Mouse (Mus musculus) brain, embryonic 14.5 days (tissue): Measurements from ENCODE around the gene Abcc4.

Source experiments
- CTCF ChIP-seq: fragments of 200-500 bp; IDR thresholded peaks from 2 replicates; pipeline ENCODE4 v1.5.1; 2012; ENCODE audit warnings: inconsistent platforms, mild to moderate bottlenecking, moderate library complexity, borderline replicate concordance; ENCODE audit not compliant: insufficient read depth, insufficient read length; ENCODE audit errors: extremely low read depth
- POLR2A ChIP-seq: fragments of 200-500 bp; IDR thresholded peaks from 2 replicates; pipeline ENCODE4 v1.6.1; 2012; ENCODE audit warnings: mild to moderate bottlenecking, inconsistent platforms, borderline replicate concordance; ENCODE audit not compliant: poor library complexity, insufficient read depth, insufficient read length, severe bottlenecking; ENCODE audit errors: extremely low read depth

GRCm38 (mm10) chr14:118708126-118708525 is 2.1 kb upstream of the Abcc4 start:
- no peak for TF ChIP-seq CTCF
- TF ChIP-seq POLR2A, result no peak
